Mouse (Mus musculus): ENCODE data around the gene Mtif3. TPM values are rescaled to one million over a fixed set of nuclear protein-coding genes. Genes with fewer than 3 reads are reported as not detected.
"Not testable (repeated sequence)": the region's sequence is repeated elsewhere in the genome, so short reads cannot be mapped to it uniquely, and the experiment has no call there.

The Mtif3 gene
- polyA plus RNA-seq, 1 experiment from 2014 or later: 27.1 TPM

- Histone ChIP-seq H3K4me1 (ENCODE audit: control insufficient read depth, insufficient read depth, low read length) (no peaks in the 10 kb centered on the region), H3K9me3 (replicated peaks; ENCODE audit: control insufficient read depth, low read length) (no peaks in the 10 kb centered on the region), H3K36me3 (ENCODE audit: control insufficient read depth, insufficient read depth, low read length) (no peaks in the 10 kb centered on the region), H3K4me2 (ENCODE audit: low read length) (no peak overlapping the region), H3K9ac (ENCODE audit: low read length) (no peak overlapping the region), H3K27ac (ENCODE audit: low read depth, low read length) (no peak overlapping the region), H3K4me3 (ENCODE audit: low read depth, low read length) (no peak overlapping the region), H3K27me3 (replicated peaks; ENCODE audit: control insufficient read depth, insufficient read depth, low read length) (no peaks in the 10 kb centered on the region)
- ATAC-seq (no peak), DNase-seq (ENCODE audit: low spot score) (no peak)
- 92% methylated on average over 7 of the region's 7 CpGs for WGBS
Measured at GRCm38 (mm10) chr5:146931422-146931821, 32.2 kb downstream of the Mtif3 start.

- DNase-seq (ENCODE audit: low spot score) (no peak), ATAC-seq (no peak)
- Histone ChIP-seq H3K4me1 (ENCODE audit: control insufficient read depth, insufficient read depth, low read length) (no peaks in the 10 kb centered on the region), H3K27ac (ENCODE audit: low read depth, low read length) (no peak overlapping the region), H3K9ac (ENCODE audit: low read length) (no peak overlapping the region), H3K36me3 (ENCODE audit: control insufficient read depth, insufficient read depth, low read length) (no peaks in the 10 kb centered on the region), H3K4me3 (ENCODE audit: low read depth, low read length) (no peak overlapping the region), H3K4me2 (ENCODE audit: low read length) (no peak overlapping the region), H3K9me3 (replicated peaks; ENCODE audit: control insufficient read depth, low read length) (no peaks in the 10 kb centered on the region), H3K27me3 (replicated peaks; ENCODE audit: control insufficient read depth, insufficient read depth, low read length) (no peaks in the 10 kb centered on the region)
- 85% methylated on average over 5 of the region's 5 CpGs for WGBS
Measured at GRCm38 (mm10) chr5:146926673-146927072, 36.9 kb downstream of the Mtif3 start.

- ATAC-seq (no peak), DNase-seq (ENCODE audit: low spot score) (no peak)
- no peak overlapping the region for H3K27ac ChIP-seq (ENCODE audit: low read depth, low read length)
- H3K4me2 ChIP-seq (ENCODE audit: low read length): no peak overlapping the region
- H3K27me3 ChIP-seq (replicated peaks; ENCODE audit: control insufficient read depth, insufficient read depth, low read length): no peaks in the 10 kb centered on the region
- H3K4me3 ChIP-seq (ENCODE audit: low read depth, low read length): no peak overlapping the region
- H3K9ac ChIP-seq (ENCODE audit: low read length): no peak overlapping the region
- H3K9me3 ChIP-seq (replicated peaks; ENCODE audit: control insufficient read depth, low read length): no peaks in the 10 kb centered on the region
- H3K36me3 ChIP-seq (ENCODE audit: control insufficient read depth, insufficient read depth, low read length): no peaks in the 10 kb centered on the region
- no peaks in the 10 kb centered on the region for H3K4me1 ChIP-seq (ENCODE audit: control insufficient read depth, insufficient read depth, low read length)
- WGBS: 86% methylated on average over 5 of the region's 5 CpGs
Measured at GRCm38 (mm10) chr5:146923547-146923946, 40.1 kb downstream of the Mtif3 start.

- 68% methylated on average over 8 of the region's 8 CpGs for WGBS
- H3K27ac ChIP-seq (ENCODE audit: low read depth, low read length): no peak overlapping the region
- H3K4me3 ChIP-seq (ENCODE audit: low read depth, low read length): no peak overlapping the region
- H3K36me3 ChIP-seq (ENCODE audit: control insufficient read depth, insufficient read depth, low read length): no peaks in the 10 kb centered on the region
- H3K4me1 ChIP-seq (ENCODE audit: control insufficient read depth, insufficient read depth, low read length): no peaks in the 10 kb centered on the region
- H3K27me3 ChIP-seq (replicated peaks; ENCODE audit: control insufficient read depth, insufficient read depth, low read length): no peaks in the 10 kb centered on the region
- no peak for ATAC-seq
- H3K9me3 ChIP-seq (replicated peaks; ENCODE audit: control insufficient read depth, low read length): no peaks in the 10 kb centered on the region
- H3K4me2 ChIP-seq (ENCODE audit: low read length): peak overlapping the region; percentile 50
- DNase-seq (ENCODE audit: low spot score): no peak
- no peak overlapping the region for H3K9ac ChIP-seq (ENCODE audit: low read length)
Measured at GRCm38 (mm10) chr5:146921224-146921623, 42.4 kb downstream of the Mtif3 start.

- H3K4me3 ChIP-seq (ENCODE audit: low read depth, low read length): peak overlapping the region; percentile 16
- H3K9ac ChIP-seq (ENCODE audit: low read length): peak overlapping the region; percentile 37; the same call in 1 of the 2 replicates
- DNase-seq (ENCODE audit: low spot score): no peak
- peak; percentile 44; the same call in 1 of the 2 replicates for ATAC-seq
- no peaks in the 10 kb centered on the region for H3K9me3 ChIP-seq (replicated peaks; ENCODE audit: control insufficient read depth, low read length)
- WGBS: 6% methylated on average over 25 of the region's 27 CpGs
- H3K36me3 ChIP-seq (ENCODE audit: control insufficient read depth, insufficient read depth, low read length): no peaks in the 10 kb centered on the region
- H3K27me3 ChIP-seq (replicated peaks; ENCODE audit: control insufficient read depth, insufficient read depth, low read length): no peaks in the 10 kb centered on the region
- H3K4me1 ChIP-seq (ENCODE audit: control insufficient read depth, insufficient read depth, low read length): no peaks in the 10 kb centered on the region
- H3K4me2 ChIP-seq (ENCODE audit: low read length): peak overlapping the region; percentile 50
- H3K27ac ChIP-seq (ENCODE audit: low read depth, low read length): no peak overlapping the region
Measured at GRCm38 (mm10) chr5:146920314-146921161, 43.1 kb downstream of the Mtif3 start.

GRCm38 (mm10) chr5:146919874-146920273 lies 43.7 kb downstream of the Mtif3 start:
- H3K9ac ChIP-seq (ENCODE audit: low read length): no peak overlapping the region; the same call in 1 of the 2 replicates
- no peak overlapping the region for H3K4me3 ChIP-seq (ENCODE audit: low read depth, low read length)
- no peaks in the 10 kb centered on the region for H3K4me1 ChIP-seq (ENCODE audit: control insufficient read depth, insufficient read depth, low read length)
- H3K4me2 ChIP-seq (ENCODE audit: low read length): peak overlapping the region; percentile 50
- H3K36me3 ChIP-seq (ENCODE audit: control insufficient read depth, insufficient read depth, low read length): no peaks in the 10 kb centered on the region
- H3K9me3 ChIP-seq (replicated peaks; ENCODE audit: control insufficient read depth, low read length): no peaks in the 10 kb centered on the region
- no peak overlapping the region for H3K27ac ChIP-seq (ENCODE audit: low read depth, low read length)
- H3K27me3 ChIP-seq (replicated peaks; ENCODE audit: control insufficient read depth, insufficient read depth, low read length): no peaks in the 10 kb centered on the region
- no peak for DNase-seq (ENCODE audit: low spot score)
- WGBS: 35% methylated on average over 6 of the region's 6 CpGs
- no peak for ATAC-seq

GRCm38 (mm10) chr5:146917357-146917756 lies 46.2 kb downstream of the Mtif3 start:
- not testable (repeated sequence) for DNase-seq (ENCODE audit: low spot score); ATAC-seq; H3K4me3 ChIP-seq (ENCODE audit: low read depth, low read length); H3K4me1 ChIP-seq (ENCODE audit: control insufficient read depth, insufficient read depth, low read length); H3K27ac ChIP-seq (ENCODE audit: low read depth, low read length); H3K27me3 ChIP-seq (replicated peaks; ENCODE audit: control insufficient read depth, insufficient read depth, low read length); H3K9me3 ChIP-seq (replicated peaks; ENCODE audit: control insufficient read depth, low read length); H3K9ac ChIP-seq (ENCODE audit: low read length); H3K4me2 ChIP-seq (ENCODE audit: low read length); H3K36me3 ChIP-seq (ENCODE audit: control insufficient read depth, insufficient read depth, low read length)
- 96% methylated on average over 6 of the region's 6 CpGs for WGBS

- no peaks in the 10 kb centered on the region for H3K4me1 ChIP-seq (ENCODE audit: control insufficient read depth, insufficient read depth, low read length)
- no peaks in the 10 kb centered on the region for H3K9me3 ChIP-seq (replicated peaks; ENCODE audit: control insufficient read depth, low read length)
- H3K27me3 ChIP-seq (replicated peaks; ENCODE audit: control insufficient read depth, insufficient read depth, low read length): no peaks in the 10 kb centered on the region
- ATAC-seq (no peak), DNase-seq (ENCODE audit: low spot score) (no peak)
- H3K36me3 ChIP-seq (ENCODE audit: control insufficient read depth, insufficient read depth, low read length): no peaks in the 10 kb centered on the region
- 41% methylated on average over 6 of the region's 6 CpGs for WGBS
- no peak overlapping the region for H3K4me3 ChIP-seq (ENCODE audit: low read depth, low read length)
- H3K4me2 ChIP-seq (ENCODE audit: low read length): no peak overlapping the region
- no peak overlapping the region for H3K9ac ChIP-seq (ENCODE audit: low read length)
- H3K27ac ChIP-seq (ENCODE audit: low read depth, low read length): no peak overlapping the region
Measured at GRCm38 (mm10) chr5:146916806-146917205, 46.8 kb downstream of the Mtif3 start.

GRCm38 (mm10) chr5:146916273-146916672 lies 47.3 kb downstream of the Mtif3 start:
- 70% methylated on average over 8 of the region's 8 CpGs for WGBS
- Histone ChIP-seq H3K27ac (ENCODE audit: low read depth, low read length) (no peak overlapping the region), H3K4me2 (ENCODE audit: low read length) (no peak overlapping the region), H3K36me3 (ENCODE audit: control insufficient read depth, insufficient read depth, low read length) (no peaks in the 10 kb centered on the region), H3K4me3 (ENCODE audit: low read depth, low read length) (no peak overlapping the region), H3K4me1 (ENCODE audit: control insufficient read depth, insufficient read depth, low read length) (no peaks in the 10 kb centered on the region), H3K27me3 (replicated peaks; ENCODE audit: control insufficient read depth, insufficient read depth, low read length) (no peaks in the 10 kb centered on the region), H3K9me3 (replicated peaks; ENCODE audit: control insufficient read depth, low read length) (no peaks in the 10 kb centered on the region), H3K9ac (ENCODE audit: low read length) (no peak overlapping the region)
- ATAC-seq (no peak), DNase-seq (ENCODE audit: low spot score) (no peak)
